Mouse (Mus musculus) lung, embryonic 14.5 days (tissue): Measurements from ENCODE around the gene Cyp27a1. TPM values are rescaled to one million over a fixed set of nuclear protein-coding genes. Genes with fewer than 3 reads are reported as not detected.

Experiments
- ATAC-seq: fragments of 200-750 bp; cut with Nextera tagmentation; 2 replicates; pipeline ENCODE4 v1.8.0; 2017; ENCODE audit warnings: mild to moderate bottlenecking, moderate TSS enrichment, moderate library complexity; ENCODE audit not compliant: insufficient read depth
- DNase-seq: peaks from one replicate; pipeline ENCODE4 v3.0.0-alpha.2; 2015
- H3K27ac ChIP-seq: fragments of 300-500 bp; sonication (generic); 2 replicates; pipeline ENCODE4 v1.5.1; 2014; ENCODE audit warnings: low read depth, mild to moderate bottlenecking, moderate library complexity
- H3K27me3 ChIP-seq: fragments of 300-500 bp; sonication (generic); 2 replicates; pipeline ENCODE4 v1.6.1; 2014; ENCODE audit warnings: low read length, control low read depth; ENCODE audit not compliant: insufficient read depth
- H3K36me3 ChIP-seq: fragments of 300-500 bp; sonication (generic); 2 replicates; pipeline ENCODE4 v1.6.1; 2014; ENCODE audit warnings: control low read depth; ENCODE audit not compliant: insufficient read depth
- H3K4me1 ChIP-seq: fragments of 300-500 bp; sonication (generic); 2 replicates; pipeline ENCODE4 v1.6.1; 2014; ENCODE audit warnings: antibody characterized with exemption, control low read depth; ENCODE audit not compliant: insufficient read depth
- H3K4me2 ChIP-seq: fragments of 300-500 bp; sonication (generic); 2 replicates; pipeline ENCODE4 v1.6.1; 2014; ENCODE audit warnings: mild to moderate bottlenecking
- H3K4me3 ChIP-seq: fragments of 300-500 bp; sonication (generic); 2 replicates; pipeline ENCODE4 v1.5.1; 2014; ENCODE audit warnings: low read depth, low read length
- H3K9ac ChIP-seq: fragments of 300-500 bp; sonication (generic); 2 replicates; pipeline ENCODE4 v1.6.1; 2014
- H3K9me3 ChIP-seq: fragments of 300-500 bp; sonication (generic); 2 replicates; pipeline ENCODE4 v1.6.1; 2016; ENCODE audit warnings: low read depth, low read length, control low read depth
- CTCF ChIP-seq: IDR thresholded peaks from 2 replicates; pipeline ENCODE4 v1.5.1; 2016; ENCODE audit warnings: antibody characterized with exemption, low read depth
- WGBS: fragments of 180-500 bp; shearing (Covaris S2); extraction: QIAGEN DNeasy Blood & Tissue Kit; methylation state at CpG from one replicate; pipeline ENCODE4 v1.1.7; 2014; 5-methylcytosine and 5-hydroxymethylcytosine counted together
- polyA plus RNA-seq: library from polyadenylated mRNA; unstranded; fragments of >200 nt; fragmentation: Nextera tagmentation; extraction: Ambion mirVana; gene quantifications from 2 replicates; pipeline ENCODE4 v1.2.1, GENCODE M21; 2014

Gene Cyp27a1
- polyA plus RNA-seq, 1 experiment from 2014 or later: 1.9 TPM

DNA sequence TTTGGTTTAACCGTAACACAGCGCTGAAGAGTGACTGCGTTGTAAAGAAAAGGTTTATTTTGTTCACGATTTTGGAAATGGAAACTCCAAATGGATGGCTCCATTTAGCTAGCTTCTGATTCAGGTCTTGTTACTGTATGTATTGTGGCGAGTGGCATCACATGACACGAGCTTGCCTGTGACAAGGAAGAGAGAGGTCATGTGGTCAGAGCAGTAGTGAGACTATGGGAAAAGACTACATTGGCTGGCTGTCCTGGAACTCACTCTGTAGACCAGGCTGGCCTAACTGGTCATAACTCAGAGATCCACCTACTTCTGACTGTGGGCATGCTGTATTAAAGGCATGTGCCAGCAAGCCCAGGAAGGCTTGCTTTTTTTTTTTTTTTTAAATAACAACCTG lies 2.5 kb downstream of the Cyp27a1 start:
- Histone ChIP-seq H3K4me2 (no peak overlapping the region), H3K4me1 (no peaks in the 10 kb centered on the region), H3K9me3 (no peaks in the 10 kb centered on the region), H3K27me3 (no peaks in the 10 kb centered on the region), H3K4me3 (no peak overlapping the region), H3K9ac (no peak overlapping the region), H3K27ac (no peak overlapping the region), H3K36me3 (no peaks in the 10 kb centered on the region)
- 84% methylated on average over 6 of the region's 6 CpGs for WGBS
- no peak for DNase-seq
- ATAC-seq: no peak
- TF ChIP-seq CTCF: no peak

GRCm38 (mm10) chr1:74718113-74718512 lies 4.7 kb downstream of the Cyp27a1 start:
- WGBS: 76% methylated on average over 8 of the region's 8 CpGs
- H3K9ac ChIP-seq: no peak overlapping the region
- DNase-seq (no peak), ATAC-seq (no peak)
- no peaks in the 10 kb centered on the region for H3K27me3 ChIP-seq
- no peaks in the 10 kb centered on the region for H3K9me3 ChIP-seq
- no peak for TF ChIP-seq CTCF
- no peaks in the 10 kb centered on the region for H3K4me1 ChIP-seq
- no peaks in the 10 kb centered on the region for H3K36me3 ChIP-seq
- H3K4me2 ChIP-seq: no peak overlapping the region
- no peak overlapping the region for H3K4me3 ChIP-seq
- H3K27ac ChIP-seq: no peak overlapping the region

DNA sequence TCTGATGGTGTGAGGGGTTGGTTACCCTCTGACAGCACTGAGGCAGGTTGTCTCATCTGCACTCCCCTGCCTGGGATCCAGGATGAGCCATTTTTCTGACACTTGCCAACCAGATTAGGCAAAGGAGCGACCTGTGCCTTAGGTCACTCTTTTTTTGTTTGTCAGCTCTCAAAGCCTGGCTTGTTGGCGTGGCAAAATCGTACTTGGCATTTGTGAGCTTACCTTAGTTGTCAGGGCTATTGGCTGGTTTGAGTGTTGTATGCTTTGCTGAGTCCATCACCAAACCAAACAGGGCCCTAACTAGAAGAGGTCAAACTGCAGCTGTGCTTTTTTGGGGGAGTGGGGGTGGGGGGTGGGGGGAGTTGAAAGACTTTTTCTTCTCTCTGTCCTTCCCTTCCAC lies 5.9 kb downstream of the Cyp27a1 start:
- H3K9ac ChIP-seq: no peak overlapping the region
- no peaks in the 10 kb centered on the region for H3K36me3 ChIP-seq
- 52% methylated on average over 3 of the region's 3 CpGs for WGBS
- DNase-seq: no peak
- H3K4me3 ChIP-seq: no peak overlapping the region
- H3K4me1 ChIP-seq: no peaks in the 10 kb centered on the region
- H3K4me2 ChIP-seq: no peak overlapping the region
- no peaks in the 10 kb centered on the region for H3K27me3 ChIP-seq
- no peak for TF ChIP-seq CTCF
- no peak overlapping the region for H3K27ac ChIP-seq
- no peak for ATAC-seq
- H3K9me3 ChIP-seq: no peaks in the 10 kb centered on the region

DNA sequence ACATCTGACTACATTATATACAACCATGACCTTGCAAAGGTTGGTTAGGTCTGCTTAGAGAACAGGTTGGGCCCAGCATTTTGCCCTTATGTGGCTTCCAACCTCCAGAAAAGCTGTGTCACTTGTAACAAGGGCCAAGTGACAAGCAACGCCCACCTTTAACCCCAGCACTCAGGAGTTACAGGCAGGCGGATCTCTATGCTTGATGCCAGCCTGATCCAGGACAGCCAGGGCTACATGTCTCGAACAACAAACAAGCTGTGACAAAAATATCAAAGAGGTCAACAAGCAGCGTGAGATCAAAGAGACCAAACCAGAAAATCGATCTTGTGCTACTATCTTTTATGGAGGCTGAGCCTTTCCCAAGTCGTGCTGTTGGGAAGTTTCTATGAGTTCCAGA lies 8.3 kb downstream of the Cyp27a1 start:
- Histone ChIP-seq H3K4me2 (no peak overlapping the region), H3K4me3 (no peak overlapping the region), H3K27me3 (no peaks in the 10 kb centered on the region), H3K9ac (no peak overlapping the region), H3K9me3 (no peaks in the 10 kb centered on the region), H3K36me3 (no peaks in the 10 kb centered on the region), H3K27ac (no peak overlapping the region), H3K4me1 (no peaks in the 10 kb centered on the region)
- no peak for TF ChIP-seq CTCF
- WGBS: 65% methylated on average over 6 of the region's 6 CpGs
- DNase-seq: no peak
- ATAC-seq: no peak

- 68% methylated on average over 2 of the region's 2 CpGs for WGBS
- no peak for ATAC-seq
- H3K36me3 ChIP-seq: no peaks in the 10 kb centered on the region
These were observed 10.4 kb downstream of the Cyp27a1 start for GRCm38 (mm10) chr1:74723748-74724147.

DNA sequence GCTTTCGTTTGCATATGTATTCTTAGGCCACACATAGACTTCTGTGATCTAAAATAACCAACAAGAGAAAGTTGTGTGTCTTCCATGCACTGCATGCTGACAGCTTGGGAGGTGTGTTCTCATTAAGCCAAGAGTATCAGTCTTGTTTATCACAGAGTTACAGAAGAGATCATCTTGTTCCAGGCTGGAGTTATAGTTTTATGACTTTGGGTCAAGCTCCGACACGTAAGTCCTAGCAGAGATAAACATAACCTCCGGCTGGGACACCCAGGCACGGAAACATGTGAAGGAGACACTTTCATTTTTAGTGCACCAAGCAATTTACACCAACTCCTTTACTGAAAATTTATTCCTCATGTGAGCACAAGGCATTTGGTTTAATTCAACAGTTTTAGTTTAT lies 12.7 kb downstream of the Cyp27a1 start:
- H3K9ac ChIP-seq: no peak overlapping the region
- TF ChIP-seq CTCF: no peak
- no peak overlapping the region for H3K4me2 ChIP-seq
- H3K27me3 ChIP-seq: no peaks in the 10 kb centered on the region
- H3K4me1 ChIP-seq: no peaks in the 10 kb centered on the region
- DNase-seq (no peak), ATAC-seq (no peak)
- no peaks in the 10 kb centered on the region for H3K36me3 ChIP-seq
- H3K9me3 ChIP-seq: no peaks in the 10 kb centered on the region
- H3K4me3 ChIP-seq: no peak overlapping the region
- WGBS: 45% methylated on average over 5 of the region's 5 CpGs
- H3K27ac ChIP-seq: no peak overlapping the region

More at GRCm38 (mm10) chr1:74723748-74724147, 10.4 kb downstream of the Cyp27a1 start:
- Histone ChIP-seq H3K9me3 (no peaks in the 10 kb centered on the region), H3K9ac (no peak overlapping the region), H3K27me3 (no peaks in the 10 kb centered on the region), H3K27ac (no peak overlapping the region), H3K4me1 (no peaks in the 10 kb centered on the region), H3K4me3 (no peak overlapping the region), H3K4me2 (no peak overlapping the region)
- DNase-seq: peak; percentile 43
- peak; percentile 41 for TF ChIP-seq CTCF

GRCm38 (mm10) chr1:74726674-74727073 lies 13.3 kb downstream of the Cyp27a1 start:
- no peaks in the 10 kb centered on the region for H3K36me3 ChIP-seq
- ATAC-seq (no peak), DNase-seq (no peak)
- no peak overlapping the region for H3K9ac ChIP-seq
- H3K4me2 ChIP-seq: no peak overlapping the region
- no peaks in the 10 kb centered on the region for H3K4me1 ChIP-seq
- WGBS: 56% methylated on average over 5 of the region's 5 CpGs
- no peaks in the 10 kb centered on the region for H3K27me3 ChIP-seq
- H3K4me3 ChIP-seq: no peak overlapping the region
- TF ChIP-seq CTCF: no peak
- H3K9me3 ChIP-seq: no peaks in the 10 kb centered on the region
- no peak overlapping the region for H3K27ac ChIP-seq

GRCm38 (mm10) chr1:74728446-74728845 lies 15.1 kb downstream of the Cyp27a1 start:
- WGBS: 59% methylated on average over 8 of the region's 8 CpGs
- Histone ChIP-seq H3K27me3 (no peaks in the 10 kb centered on the region), H3K4me2 (no peak overlapping the region), H3K36me3 (no peaks in the 10 kb centered on the region), H3K27ac (no peak overlapping the region), H3K4me3 (no peak overlapping the region), H3K9me3 (no peaks in the 10 kb centered on the region), H3K4me1 (no peaks in the 10 kb centered on the region), H3K9ac (no peak overlapping the region)
- DNase-seq: no peak
- TF ChIP-seq CTCF: no peak
- ATAC-seq: no peak
